Mouse (Mus musculus): ENCODE results near the gene Ptprn2. TPM values are rescaled to one million over a fixed set of nuclear protein-coding genes. Genes with fewer than 3 reads are reported as not detected.

Gene Ptprn2
- polyA plus RNA-seq, 1 experiment, result 0.95 TPM

DNA sequence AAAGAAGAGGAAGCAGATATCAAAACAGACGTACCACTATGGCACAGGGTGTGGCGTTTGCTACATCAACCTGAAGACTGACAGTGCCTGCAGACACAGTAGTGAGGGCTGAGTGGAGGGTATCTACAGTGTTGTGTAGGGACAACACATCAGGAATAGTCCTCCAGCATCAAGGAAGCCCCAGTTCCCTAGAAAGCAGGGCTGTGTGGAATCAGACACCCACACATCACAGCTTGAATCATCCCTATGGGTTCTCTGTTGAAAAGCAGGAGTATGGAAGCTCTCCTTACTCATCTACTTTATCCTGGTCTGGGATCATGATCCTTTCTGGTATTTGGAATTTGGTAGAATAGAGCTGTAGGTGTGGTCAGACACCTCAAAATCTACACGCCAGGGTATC is 287.8 kb downstream of the Ptprn2 start:
- H3K4me3 ChIP-seq (replicated peaks; ENCODE audit: extremely low read depth, low read depth, low read length), result no peak overlapping the region
- H3K4me1 ChIP-seq (ENCODE audit: control insufficient read depth, insufficient read depth, low read length), result peaks cover 4% of the 10 kb centered on the region; the same call in 1 of the 2 replicates
- no peak for DNase-seq
- 78% methylated on average over 3 of the region's 3 CpGs for WGBS
- TF ChIP-seq POLR2A (IDR thresholded peaks at IDR 0.05; ENCODE audit: borderline replicate concordance, extremely low read depth, low read depth, low read length) (no peak), CTCF (IDR thresholded peaks at IDR 0.05; ENCODE audit: insufficient read depth, low read length) (no peak)

DNA sequence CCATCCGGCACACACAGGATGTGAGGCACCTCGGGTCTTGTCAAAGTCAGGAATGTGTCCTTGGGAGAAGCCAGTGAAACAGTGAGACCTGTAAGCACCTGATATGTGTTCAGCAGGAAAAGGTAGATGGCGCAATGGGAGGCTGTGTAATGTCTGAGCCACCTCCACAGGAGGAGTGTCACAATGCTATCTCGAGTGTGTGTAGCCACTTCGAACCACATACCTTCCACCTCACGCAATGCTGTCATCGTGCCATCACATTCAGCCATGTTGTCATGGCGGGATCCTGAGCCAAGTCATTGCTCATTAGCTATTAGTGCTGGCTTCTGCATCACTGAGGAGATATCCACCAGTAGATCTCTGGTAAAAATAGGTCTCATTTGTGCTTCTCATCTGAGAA is 290.9 kb downstream of the Ptprn2 start:
- peak; percentile 43 for DNase-seq
- Histone ChIP-seq H3K4me3 (replicated peaks; ENCODE audit: extremely low read depth, low read depth, low read length) (no peak overlapping the region), H3K4me1 (ENCODE audit: control insufficient read depth, insufficient read depth, low read length) (peaks cover 4% of the 10 kb centered on the region; the same call in 1 of the 2 replicates)
- 67% methylated on average over 8 of the region's 8 CpGs for WGBS
- TF ChIP-seq POLR2A (IDR thresholded peaks at IDR 0.05; ENCODE audit: borderline replicate concordance, extremely low read depth, low read depth, low read length) (no peak), CTCF (IDR thresholded peaks at IDR 0.05; ENCODE audit: insufficient read depth, low read length) (no peak)

DNA sequence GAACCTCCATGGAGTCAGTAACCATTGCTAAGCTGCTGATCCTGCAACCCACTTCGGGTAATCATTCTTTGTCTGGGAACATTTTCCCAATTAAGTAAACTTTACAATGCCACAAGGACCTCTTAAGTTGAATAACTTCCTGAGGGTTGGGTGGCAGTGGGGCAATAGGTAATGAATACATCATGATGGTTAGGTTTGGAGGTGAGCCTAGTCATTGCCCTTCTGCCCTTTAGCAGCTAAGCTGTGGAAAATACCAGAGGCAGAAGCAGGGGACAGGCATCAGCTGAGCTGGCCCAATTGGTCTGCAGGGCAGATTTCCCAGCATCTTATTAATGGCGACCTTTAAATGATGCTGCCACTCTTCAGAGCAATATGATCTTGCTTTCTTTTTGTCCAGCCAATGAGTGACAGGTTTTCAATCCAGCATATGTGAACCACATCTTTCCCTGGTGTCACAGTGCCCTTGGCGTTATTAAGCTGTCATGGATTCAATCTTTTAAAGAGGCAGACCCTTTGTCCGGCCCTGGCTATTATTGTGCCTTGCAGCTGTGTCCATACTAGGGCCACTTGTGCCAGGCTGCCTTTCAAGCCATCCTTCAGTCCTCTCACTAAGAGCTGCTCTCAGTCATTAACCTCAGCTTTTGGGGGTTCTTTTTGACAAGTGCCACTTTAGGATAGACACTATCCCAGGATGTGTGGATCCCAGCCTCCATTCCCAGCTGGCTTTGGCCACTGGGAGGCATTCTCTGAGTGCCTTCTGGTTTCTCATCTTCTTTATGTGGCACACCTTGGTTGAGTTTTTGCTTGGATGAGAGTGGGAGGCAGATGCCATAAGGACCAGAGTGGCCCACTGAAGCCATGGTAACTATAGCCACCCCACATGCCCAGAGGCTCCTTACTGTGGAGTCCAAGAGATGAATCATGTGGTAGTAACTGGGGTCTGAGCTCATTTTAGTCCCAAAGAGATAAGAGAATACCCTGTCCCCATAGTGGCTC is 292.9 kb downstream of the Ptprn2 start:
- Histone ChIP-seq H3K4me1 (ENCODE audit: control insufficient read depth, insufficient read depth, low read length) (no peaks in the 10 kb centered on the region), H3K4me3 (replicated peaks; ENCODE audit: extremely low read depth, low read depth, low read length) (no peak overlapping the region)
- peak; percentile 37 for DNase-seq
- no peak for TF ChIP-seq POLR2A (IDR thresholded peaks at IDR 0.05; ENCODE audit: borderline replicate concordance, extremely low read depth, low read depth, low read length)
- no peak for TF ChIP-seq CTCF (IDR thresholded peaks at IDR 0.05; ENCODE audit: insufficient read depth, low read length)
- WGBS, result 56% methylated on average over 4 of the region's 4 CpGs

- H3K4me1 ChIP-seq (ENCODE audit: control insufficient read depth, insufficient read depth, low read length), result no peaks in the 10 kb centered on the region
- no peak for DNase-seq
- TF ChIP-seq CTCF (IDR thresholded peaks at IDR 0.05; ENCODE audit: insufficient read depth, low read length) (no peak), POLR2A (IDR thresholded peaks at IDR 0.05; ENCODE audit: borderline replicate concordance, extremely low read depth, low read depth, low read length) (no peak)
- WGBS, result 83% methylated on average over 1 of the region's 1 CpGs
- H3K4me3 ChIP-seq (replicated peaks; ENCODE audit: extremely low read depth, low read depth, low read length), result no peak overlapping the region
These were observed 294.9 kb downstream of the Ptprn2 start for GRCm38 (mm10) chr12:116780419-116780818.

- 84% methylated on average over 3 of the region's 3 CpGs for WGBS
- no peaks in the 10 kb centered on the region; the same call in 1 of the 2 replicates for H3K4me1 ChIP-seq (ENCODE audit: control insufficient read depth, insufficient read depth, low read length)
- DNase-seq, result no peak
- no peak for TF ChIP-seq POLR2A (IDR thresholded peaks at IDR 0.05; ENCODE audit: borderline replicate concordance, extremely low read depth, low read depth, low read length)
- H3K4me3 ChIP-seq (replicated peaks; ENCODE audit: extremely low read depth, low read depth, low read length), result no peak overlapping the region
These were observed 300.2 kb downstream of the Ptprn2 start for GRCm38 (mm10) chr12:116785731-116786130.

DNA sequence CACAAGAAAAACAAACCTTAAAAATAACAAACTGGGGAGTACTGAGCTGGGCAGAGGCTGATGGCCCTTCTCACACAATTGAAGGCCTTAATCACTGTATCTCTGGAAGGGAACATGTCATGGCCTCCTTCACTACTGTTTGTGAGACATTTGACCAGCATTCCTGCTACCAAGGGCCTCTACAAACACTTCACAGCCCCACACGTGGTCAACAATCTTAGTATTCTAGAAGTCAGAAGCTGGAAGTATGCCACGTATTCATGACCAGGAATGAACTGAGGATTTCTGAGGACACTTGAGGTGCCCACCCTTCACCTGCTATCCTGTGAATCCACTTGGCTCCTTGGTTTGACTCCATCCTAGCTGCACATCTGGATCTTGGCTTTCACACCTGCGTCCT is 302.8 kb downstream of the Ptprn2 start:
- DNase-seq, result peak; percentile 30
- TF ChIP-seq POLR2A (IDR thresholded peaks at IDR 0.05; ENCODE audit: borderline replicate concordance, extremely low read depth, low read depth, low read length), result no peak
- TF ChIP-seq CTCF (IDR thresholded peaks at IDR 0.05; ENCODE audit: insufficient read depth, low read length), result no peak

GRCm38 (mm10) chr12:116803331-116803730 is 317.8 kb downstream of the Ptprn2 start:
- no peak for TF ChIP-seq POLR2A (IDR thresholded peaks at IDR 0.05; ENCODE audit: borderline replicate concordance, extremely low read depth, low read depth, low read length)
- TF ChIP-seq CTCF (IDR thresholded peaks at IDR 0.05; ENCODE audit: insufficient read depth, low read length), result no peak
- no peak for DNase-seq
- no peaks in the 10 kb centered on the region for H3K4me1 ChIP-seq (ENCODE audit: control insufficient read depth, insufficient read depth, low read length)
- H3K4me3 ChIP-seq (replicated peaks; ENCODE audit: extremely low read depth, low read depth, low read length), result no peak overlapping the region
- 66% methylated on average over 5 of the region's 5 CpGs for WGBS

More for the DNA sequence above, 302.8 kb downstream of the Ptprn2 start:
- Histone ChIP-seq H3K4me1 (ENCODE audit: control insufficient read depth, insufficient read depth, low read length) (no peaks in the 10 kb centered on the region; the same call in 1 of the 2 replicates), H3K4me3 (replicated peaks; ENCODE audit: extremely low read depth, low read depth, low read length) (no peak overlapping the region)
- WGBS, result 49% methylated on average over 3 of the region's 3 CpGs

- no peaks in the 10 kb centered on the region for H3K4me1 ChIP-seq (ENCODE audit: control insufficient read depth, insufficient read depth, low read length)
- no peak overlapping the region for H3K4me3 ChIP-seq (replicated peaks; ENCODE audit: extremely low read depth, low read depth, low read length)
- TF ChIP-seq POLR2A (IDR thresholded peaks at IDR 0.05; ENCODE audit: borderline replicate concordance, extremely low read depth, low read depth, low read length) (no peak), CTCF (IDR thresholded peaks at IDR 0.05; ENCODE audit: insufficient read depth, low read length) (no peak)
- WGBS, result 44% methylated on average over 2 of the region's 2 CpGs
- DNase-seq, result no peak
These were observed 319.2 kb downstream of the Ptprn2 start for GRCm38 (mm10) chr12:116804712-116805111.

DNA sequence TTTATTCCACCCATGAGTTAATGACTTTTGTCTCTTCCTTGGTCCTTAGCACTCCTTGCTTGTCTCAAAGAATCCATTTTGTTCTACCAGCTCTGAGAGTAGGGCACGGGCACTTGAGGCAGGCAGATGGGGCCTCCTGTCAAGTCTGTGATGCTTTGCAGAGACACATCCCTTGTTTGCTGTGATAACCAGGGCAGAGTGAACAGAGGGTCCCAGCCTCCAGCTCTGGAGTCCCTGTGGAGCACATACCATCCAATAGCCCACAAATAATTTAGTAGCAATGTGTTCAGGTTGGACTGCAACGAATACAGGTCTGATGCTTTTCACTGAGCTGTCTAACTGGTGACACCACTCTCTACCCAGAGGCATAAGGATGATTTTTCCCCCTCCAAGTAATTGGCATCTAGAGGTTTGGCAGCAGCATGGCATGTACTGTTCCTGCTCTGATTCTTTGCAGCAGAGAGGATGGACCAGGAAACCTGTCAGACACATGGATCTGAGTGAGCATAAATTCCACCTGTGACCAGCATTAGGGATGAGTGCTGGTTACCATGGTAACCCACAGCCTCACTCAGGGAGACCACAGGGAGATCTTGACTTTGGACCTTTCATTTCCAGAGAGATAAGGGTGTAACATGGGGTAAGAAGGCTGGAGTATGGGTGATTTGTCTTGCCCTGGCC is 319.7 kb downstream of the Ptprn2 start:
- no peak overlapping the region for H3K4me3 ChIP-seq (replicated peaks; ENCODE audit: extremely low read depth, low read depth, low read length)
- H3K4me1 ChIP-seq (ENCODE audit: control insufficient read depth, insufficient read depth, low read length), result no peaks in the 10 kb centered on the region
- TF ChIP-seq POLR2A (IDR thresholded peaks at IDR 0.05; ENCODE audit: borderline replicate concordance, extremely low read depth, low read depth, low read length), result no peak
- 56% methylated on average over 2 of the region's 2 CpGs for WGBS
- no peak for DNase-seq

Measured in lung, adult 2 months (tissue).